Mouse (Mus musculus): Measurements from ENCODE around the gene Nid2.

Gene Nid2

GRCm38 (mm10) chr14:19858808-19859776 is 108.0 kb downstream of the Nid2 start:
- no peak for DNase-seq (ENCODE audit: low read depth)

- no peak for DNase-seq (ENCODE audit: low read depth)
These were observed 109.2 kb downstream of the Nid2 start for GRCm38 (mm10) chr14:19860281-19860680.
